Mouse (Mus musculus): ENCODE measurements around the gene Gskip. TPM values are rescaled to one million over a fixed set of nuclear protein-coding genes. Genes with fewer than 3 reads are reported as not detected.

Gskip gene
- total RNA-seq, 1 experiment = 7.2 TPM

DNA sequence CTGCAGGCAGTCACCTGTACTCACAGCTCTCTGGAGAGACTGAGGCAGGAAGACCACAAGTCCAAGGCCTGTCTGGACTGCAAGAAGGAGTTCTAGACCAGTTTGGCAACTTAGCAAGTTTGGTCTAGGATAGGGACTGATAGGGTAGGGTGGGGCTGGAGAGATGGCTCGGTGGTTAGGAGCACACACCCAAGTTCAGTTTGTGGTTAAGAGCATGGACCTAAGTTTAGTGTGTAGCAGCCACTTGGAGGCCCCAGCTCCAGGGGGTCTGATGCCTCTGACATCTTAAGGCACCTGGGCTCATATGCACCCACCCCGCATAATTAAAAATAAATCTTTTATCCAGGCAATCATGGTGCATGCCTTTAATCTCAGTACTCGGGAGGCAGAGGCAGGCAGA, 42.6 kb downstream of the Gskip start:
- H3K4me3 ChIP-seq (ENCODE audit: insufficient read depth in 1 of 2, low read depth in 1 of 2, low read length in 2 of 2, poor library complexity in 1 of 2, severe bottlenecking in 1 of 2) = no peak overlapping the region
- H3K36me3 ChIP-seq (ENCODE audit: control insufficient read depth, insufficient read depth, low read length, poor library complexity, severe bottlenecking) = no peaks in the 10 kb centered on the region
- no peaks in the 10 kb centered on the region for H3K9me3 ChIP-seq (ENCODE audit: control insufficient read depth, insufficient read depth, low read depth, low read length)
- no peak overlapping the region for H3K27ac ChIP-seq (ENCODE audit: insufficient read depth, low read depth, low read length, poor library complexity, severe bottlenecking)
- TF ChIP-seq ZC3H11A (IDR thresholded peaks at IDR 0.05; ENCODE audit: borderline replicate concordance, low read depth, low read length) (no peak), CHD2 (IDR thresholded peaks at IDR 0.05; ENCODE audit: low read depth, low read length) (no peak), HCFC1 (IDR thresholded peaks at IDR 0.05; ENCODE audit: borderline replicate concordance, insufficient read depth, low read length) (no peak), MAFK (IDR thresholded peaks at IDR 0.05; ENCODE audit: insufficient read depth, low read depth, low read length) (no peak), ZNF384 (IDR thresholded peaks at IDR 0.05; ENCODE audit: low read depth, low read length) (no peak)
- in situ Hi-C loops (cut with MboI; ENCODE audit: low sequenced_read_pairs in 2 of 2, unreplicated experiment in 2 of 2) = no loop called here
- H3K4me1 ChIP-seq (ENCODE audit: control insufficient read depth in 2 of 2, insufficient read depth in 2 of 2, low read length in 2 of 2, poor library complexity in 1 of 2) = peaks cover 2% of the 10 kb centered on the region in 2 experiments; a peak in 1 of 4 replicates
- H3K9ac ChIP-seq (ENCODE audit: insufficient read depth, low read depth, low read length, poor library complexity, severe bottlenecking) = no peak overlapping the region
- DNase-seq (ENCODE audit: low read depth, low spot score) = no peak

DNA sequence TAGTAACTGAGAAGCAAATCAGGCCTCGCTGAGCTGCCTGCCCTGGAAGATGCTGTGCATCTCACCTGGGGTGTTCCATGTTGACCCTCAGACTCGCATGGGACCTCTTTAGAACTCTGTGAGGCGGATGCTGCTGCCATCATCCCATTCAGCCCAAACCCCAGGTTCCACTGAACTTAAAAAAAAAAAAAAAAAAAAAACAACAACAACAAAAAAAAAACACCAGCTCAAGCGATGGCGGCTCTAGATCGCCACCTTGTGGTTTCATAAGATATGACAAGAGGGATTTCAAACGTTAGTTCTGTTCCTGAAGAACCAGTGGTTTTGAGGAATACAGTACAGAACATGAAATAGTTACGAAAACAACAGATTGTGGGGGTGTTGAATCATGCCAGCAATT, 43.3 kb downstream of the Gskip start:
- Histone ChIP-seq H3K9ac (ENCODE audit: insufficient read depth, low read depth, low read length, poor library complexity, severe bottlenecking) (no peak overlapping the region), H3K9me3 (ENCODE audit: control insufficient read depth, insufficient read depth, low read depth, low read length) (no peaks in the 10 kb centered on the region), H3K4me1 (ENCODE audit: control insufficient read depth in 2 of 2, insufficient read depth in 2 of 2, low read length in 2 of 2, poor library complexity in 1 of 2) (peaks cover 2% of the 10 kb centered on the region in 2 experiments; a peak in 1 of 4 replicates), H3K4me3 (ENCODE audit: insufficient read depth in 1 of 2, low read depth in 1 of 2, low read length in 2 of 2, poor library complexity in 1 of 2, severe bottlenecking in 1 of 2) (no peak overlapping the region), H3K27ac (ENCODE audit: insufficient read depth, low read depth, low read length, poor library complexity, severe bottlenecking) (no peak overlapping the region), H3K36me3 (ENCODE audit: control insufficient read depth, insufficient read depth, low read length, poor library complexity, severe bottlenecking) (no peaks in the 10 kb centered on the region)
- in situ Hi-C loops (cut with MboI; ENCODE audit: low sequenced_read_pairs in 2 of 2, unreplicated experiment in 2 of 2) = no loop called here
- no peak for DNase-seq (ENCODE audit: low read depth, low spot score)
- peak; percentile 98 for TF ChIP-seq ZNF384 (IDR thresholded peaks at IDR 0.05; ENCODE audit: low read depth, low read length)
- no peak for TF ChIP-seq HCFC1 (IDR thresholded peaks at IDR 0.05; ENCODE audit: borderline replicate concordance, insufficient read depth, low read length)
- TF ChIP-seq ZC3H11A (IDR thresholded peaks at IDR 0.05; ENCODE audit: borderline replicate concordance, low read depth, low read length) = peak; percentile 39; the same call in 1 of the 2 replicates
- TF ChIP-seq MAFK (IDR thresholded peaks at IDR 0.05; ENCODE audit: insufficient read depth, low read depth, low read length) = no peak

DNA sequence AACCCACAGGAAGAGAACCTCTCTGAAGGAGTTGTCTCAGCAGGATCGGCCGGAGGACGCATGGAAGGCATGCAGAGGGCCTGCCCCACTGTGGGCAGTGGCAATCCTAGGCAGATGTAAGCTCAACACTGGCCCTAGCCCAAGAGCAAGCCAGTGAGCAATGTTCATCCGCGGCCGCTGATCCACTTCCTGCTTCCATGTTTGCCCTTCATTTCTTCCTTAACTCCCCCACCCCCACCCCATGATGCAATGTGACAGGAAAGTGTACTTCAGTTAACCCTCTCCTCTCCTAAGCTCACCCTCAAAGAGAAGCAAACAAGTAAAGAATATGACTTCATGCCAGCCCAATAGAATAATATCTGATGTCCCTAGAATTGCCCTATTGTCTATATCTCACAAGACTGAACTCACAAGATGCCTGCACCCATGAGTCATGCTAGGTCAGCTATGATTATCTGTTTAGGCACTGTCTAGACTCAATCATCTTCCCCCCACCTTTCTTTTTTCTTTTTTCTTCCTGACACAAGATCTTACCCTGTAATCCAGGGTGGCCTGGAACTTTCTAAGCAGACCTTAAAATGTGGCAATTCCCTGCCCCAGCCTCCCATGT, 46.3 kb downstream of the Gskip start:
- no peaks in the 10 kb centered on the region for H3K9me3 ChIP-seq (ENCODE audit: control insufficient read depth, insufficient read depth, low read depth, low read length)
- H3K36me3 ChIP-seq (ENCODE audit: control insufficient read depth, insufficient read depth, low read length, poor library complexity, severe bottlenecking) = no peaks in the 10 kb centered on the region
- TF ChIP-seq MAFK (IDR thresholded peaks at IDR 0.05; ENCODE audit: insufficient read depth, low read depth, low read length) = no peak
- no peak for TF ChIP-seq HCFC1 (IDR thresholded peaks at IDR 0.05; ENCODE audit: borderline replicate concordance, insufficient read depth, low read length)
- no peak for TF ChIP-seq CHD2 (IDR thresholded peaks at IDR 0.05; ENCODE audit: low read depth, low read length)
- TF ChIP-seq ZNF384 (IDR thresholded peaks at IDR 0.05; ENCODE audit: low read depth, low read length) = no peak
- no peak for TF ChIP-seq ZC3H11A (IDR thresholded peaks at IDR 0.05; ENCODE audit: borderline replicate concordance, low read depth, low read length)
- peak overlapping the region; percentile 33 to 64; a peak in 3 of 4 replicates for H3K4me3 ChIP-seq (ENCODE audit: insufficient read depth in 1 of 2, low read depth in 1 of 2, low read length in 2 of 2, poor library complexity in 1 of 2, severe bottlenecking in 1 of 2)
- H3K4me1 ChIP-seq (ENCODE audit: control insufficient read depth in 2 of 2, insufficient read depth in 2 of 2, low read length in 2 of 2, poor library complexity in 1 of 2) = peaks cover 2 to 15% of the 10 kb centered on the region in 2 experiments; a peak in 3 of 4 replicates
- no peak for DNase-seq (ENCODE audit: low read depth, low spot score)
- peak overlapping the region; percentile 85 for H3K9ac ChIP-seq (ENCODE audit: insufficient read depth, low read depth, low read length, poor library complexity, severe bottlenecking)
- in situ Hi-C loops (cut with MboI; ENCODE audit: low sequenced_read_pairs in 2 of 2, unreplicated experiment in 2 of 2) = no loop called here
- peak overlapping the region; percentile 27; the same call in 1 of the 2 replicates for H3K27ac ChIP-seq (ENCODE audit: insufficient read depth, low read depth, low read length, poor library complexity, severe bottlenecking)

DNA sequence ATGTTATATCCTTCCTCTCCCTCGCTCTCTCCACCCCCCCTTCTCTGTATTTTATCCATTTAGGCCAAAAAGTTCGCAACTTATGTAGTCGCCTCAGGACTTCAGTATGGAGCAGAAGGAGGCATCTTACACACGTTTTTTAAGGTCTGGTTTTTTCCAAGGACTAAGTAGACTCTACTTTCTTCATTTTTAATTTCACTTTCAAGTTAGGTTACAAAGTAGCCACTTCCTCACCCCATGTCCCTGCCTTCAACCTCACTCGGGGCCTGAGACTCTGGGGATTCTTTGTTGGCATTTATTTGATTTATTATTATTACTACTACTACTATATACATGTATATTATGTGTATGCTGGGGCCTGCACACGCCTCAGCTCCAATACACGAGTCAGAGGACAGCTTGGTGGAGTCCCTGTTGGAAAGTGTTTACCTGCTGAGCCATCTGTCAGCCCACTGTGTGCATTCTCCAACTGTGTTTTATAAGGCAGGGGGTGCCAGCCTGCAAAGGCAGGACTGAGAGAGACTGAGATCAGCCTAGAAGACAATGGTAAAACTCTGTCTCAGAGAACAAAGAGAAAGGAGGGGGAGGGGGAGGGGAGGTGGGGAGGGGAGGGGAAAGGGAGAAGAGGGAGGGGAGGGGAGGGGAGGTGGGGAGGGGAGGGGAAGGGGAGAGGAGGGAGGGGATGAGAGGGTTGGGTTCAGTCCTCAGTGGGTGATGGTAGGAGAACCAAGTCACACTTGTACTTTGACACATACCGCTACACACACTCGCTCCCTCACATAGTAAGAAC, 48.9 kb downstream of the Gskip start:
- H3K4me3 ChIP-seq (ENCODE audit: insufficient read depth in 1 of 2, low read depth in 1 of 2, low read length in 2 of 2, poor library complexity in 1 of 2, severe bottlenecking in 1 of 2) = no peak overlapping the region
- peak overlapping the region; percentile 68; the same call in 1 of the 2 replicates for H3K27ac ChIP-seq (ENCODE audit: insufficient read depth, low read depth, low read length, poor library complexity, severe bottlenecking)
- peaks cover 2 to 19% of the 10 kb centered on the region in 2 experiments; a peak in 3 of 4 replicates for H3K4me1 ChIP-seq (ENCODE audit: control insufficient read depth in 2 of 2, insufficient read depth in 2 of 2, low read length in 2 of 2, poor library complexity in 1 of 2)
- DNase-seq (ENCODE audit: low read depth, low spot score) = no peak
- no peak overlapping the region for H3K9ac ChIP-seq (ENCODE audit: insufficient read depth, low read depth, low read length, poor library complexity, severe bottlenecking)
- no peaks in the 10 kb centered on the region for H3K36me3 ChIP-seq (ENCODE audit: control insufficient read depth, insufficient read depth, low read length, poor library complexity, severe bottlenecking)
- in situ Hi-C loops (cut with MboI; ENCODE audit: low sequenced_read_pairs in 2 of 2, unreplicated experiment in 2 of 2) = no loop called here
- no peaks in the 10 kb centered on the region for H3K9me3 ChIP-seq (ENCODE audit: control insufficient read depth, insufficient read depth, low read depth, low read length)
- TF ChIP-seq MAFK (IDR thresholded peaks at IDR 0.05; ENCODE audit: insufficient read depth, low read depth, low read length) (no peak), ZC3H11A (IDR thresholded peaks at IDR 0.05; ENCODE audit: borderline replicate concordance, low read depth, low read length) (no peak), ZNF384 (IDR thresholded peaks at IDR 0.05; ENCODE audit: low read depth, low read length) (no peak), CHD2 (IDR thresholded peaks at IDR 0.05; ENCODE audit: low read depth, low read length) (no peak), HCFC1 (IDR thresholded peaks at IDR 0.05; ENCODE audit: borderline replicate concordance, insufficient read depth, low read length) (no peak)

Data from ES-E14 (cell line).